Mouse (Mus musculus) adrenal gland, postnatal 36 days (tissue): ENCODE measurements around the gene Mad2l1. TPM values are rescaled to one million over a fixed set of nuclear protein-coding genes. Genes with fewer than 3 reads are reported as not detected.

ENCODE experiments used
- DNase-seq, 2 experiments: peaks; one replicate each; pipeline ENCODE4 v3.0.0; 2021; ENCODE audit warnings: mixed read lengths in 1 of 2
- long read RNA-seq, 2 experiments: library from polyadenylated mRNA; stranded (forward); transcript quantifications; one replicate each; pipeline ENCODE4 v2.0.0; 2021; ENCODE audit warnings: borderline sequencing depth in 2 of 2
- total RNA-seq, 2 experiments: library from RNA; stranded (reverse); gene quantifications; 2 replicates each; pipeline ENCODE4 v1.2.3; 2021

The Mad2l1 gene
- total RNA-seq = 1 to 10 TPM; 7.6 to 7.7 TPM
- long read RNA-seq, experiment 1, full-length matches to known transcripts = 2 of 2 reads
- long read RNA-seq, experiment 1, partial matches to known transcripts = 0 of 2 reads
- long read RNA-seq, experiment 1, other reads (novel, unspliced or antisense) = 0 of 2 reads
- long read RNA-seq, experiment 2 = 0 reads

DNA sequence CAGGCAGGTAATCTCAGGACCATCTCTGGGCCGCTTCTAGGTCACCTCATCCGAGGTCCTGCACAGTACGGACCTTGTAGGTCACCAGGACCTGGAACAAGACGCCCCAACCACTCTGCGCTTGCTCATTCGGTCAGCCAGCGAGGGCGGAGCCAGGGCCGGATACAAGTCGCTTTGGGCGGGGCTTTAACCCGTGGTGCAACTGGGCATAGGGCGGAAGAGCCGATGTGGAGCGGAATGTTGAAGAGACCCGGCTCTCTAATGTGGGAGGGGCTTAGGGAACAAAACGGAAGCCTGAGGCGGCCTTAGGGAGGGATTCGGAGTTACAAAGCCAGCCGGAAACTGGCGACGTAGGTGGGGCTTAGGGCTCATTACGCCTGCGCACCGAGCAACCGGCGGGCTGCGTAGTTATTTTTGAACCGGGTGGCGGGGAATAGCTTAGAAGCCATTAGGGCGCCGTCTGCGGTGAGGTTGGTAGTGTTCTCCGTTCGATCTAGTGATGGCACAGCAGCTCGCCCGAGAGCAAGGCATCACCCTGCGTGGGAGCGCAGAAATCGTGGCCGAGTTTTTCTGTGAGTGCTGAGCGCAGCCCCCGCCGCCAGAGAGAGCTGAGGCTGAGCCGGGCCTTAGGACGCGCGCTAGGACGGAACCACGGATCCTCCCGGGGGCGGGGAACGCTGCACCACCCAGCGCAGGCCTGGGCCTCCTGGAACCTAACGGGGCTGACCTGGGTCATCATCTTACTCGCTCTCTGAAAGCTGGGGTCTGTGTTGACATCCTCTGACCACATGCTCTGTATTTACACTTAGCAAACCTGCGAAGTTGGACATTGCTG, at the start of gene Mad2l1:
TSS of gene Mad2l1 (plus strand) at position 363 of the 835 bp plus-strand sequence.
- peak; percentile 99 for DNase-seq

DNA sequence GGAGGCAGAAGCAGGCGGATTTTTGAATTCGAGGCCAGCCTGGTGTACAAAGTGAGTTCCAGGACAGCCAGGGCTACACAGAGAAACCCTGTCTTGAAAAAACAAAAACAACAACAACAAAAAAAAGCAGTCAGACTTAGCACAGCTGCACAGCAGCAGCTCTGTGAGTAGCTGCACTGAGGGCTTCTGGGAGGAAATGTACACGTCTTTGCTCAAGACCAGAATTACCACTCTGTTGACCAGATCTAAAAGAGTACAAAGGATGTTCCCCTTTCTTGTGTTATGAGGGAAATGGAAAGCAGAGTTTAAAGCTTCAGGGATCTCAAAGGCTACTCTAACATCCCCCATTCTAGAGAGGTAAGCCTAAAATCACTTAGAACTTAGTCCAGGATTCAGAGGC, 41.5 kb upstream of the Mad2l1 start:
- DNase-seq = no peak

DNA sequence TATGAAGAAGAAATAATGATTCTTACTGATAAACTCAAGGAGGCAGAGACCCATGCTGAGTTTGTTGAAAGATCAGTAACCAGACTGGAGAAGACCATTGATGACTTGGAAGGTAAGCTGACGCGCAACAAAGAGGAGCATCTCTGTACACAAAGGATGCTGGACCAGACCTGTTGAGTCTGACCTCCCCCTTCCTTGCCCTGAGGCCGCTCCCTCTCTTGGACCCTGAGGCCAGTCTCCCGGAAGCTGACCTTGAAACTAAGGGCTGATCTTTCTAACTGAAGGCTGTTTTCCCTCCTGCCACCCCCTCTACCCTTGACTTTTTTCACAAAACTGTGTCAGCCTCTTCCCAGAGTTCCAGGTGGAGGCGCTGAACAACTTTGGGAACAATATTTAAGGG, 18.8 kb upstream of the Mad2l1 start:
- no peak for DNase-seq

DNA sequence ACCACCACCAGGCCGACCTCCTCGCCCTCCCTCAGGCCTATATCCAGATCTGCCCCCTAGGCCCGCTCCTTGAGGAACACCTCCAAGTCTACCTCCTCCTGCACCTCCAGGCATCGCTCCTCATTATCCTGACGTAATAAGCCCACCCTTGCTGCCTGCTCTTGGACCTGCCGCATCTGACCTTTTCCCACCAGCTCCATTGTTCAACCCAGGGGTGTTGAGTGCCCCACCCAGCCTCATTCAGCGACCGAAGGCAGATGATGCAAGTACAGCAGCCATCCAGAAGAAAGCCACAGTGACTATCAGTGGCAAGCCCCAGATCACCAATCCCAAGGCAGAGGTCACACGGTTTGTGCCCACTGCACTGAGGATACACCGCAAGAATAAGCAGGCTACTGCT, 6.8 kb upstream of the Mad2l1 start:
- no peak for DNase-seq

DNA sequence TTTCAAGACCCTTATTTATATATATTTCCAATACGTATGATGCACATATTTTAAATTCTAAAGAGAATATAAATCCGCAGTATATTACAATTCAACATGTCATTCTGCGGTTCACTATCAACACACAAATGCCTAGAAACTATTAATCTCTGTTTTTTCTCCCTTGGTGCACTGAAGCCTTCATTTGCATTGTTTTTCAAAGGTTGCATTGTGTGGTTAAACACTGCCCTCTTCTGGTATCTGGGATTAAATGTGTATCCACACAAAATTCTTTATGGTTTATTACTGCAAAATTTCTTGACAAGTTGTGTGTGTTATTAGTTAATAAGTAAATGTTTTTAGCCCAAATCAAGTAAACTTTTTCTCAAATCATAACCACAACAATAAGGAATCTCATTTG, 1.9 kb upstream of the Mad2l1 start:
- peak in 1 of 2 experiments; percentile 14 for DNase-seq

DNA sequence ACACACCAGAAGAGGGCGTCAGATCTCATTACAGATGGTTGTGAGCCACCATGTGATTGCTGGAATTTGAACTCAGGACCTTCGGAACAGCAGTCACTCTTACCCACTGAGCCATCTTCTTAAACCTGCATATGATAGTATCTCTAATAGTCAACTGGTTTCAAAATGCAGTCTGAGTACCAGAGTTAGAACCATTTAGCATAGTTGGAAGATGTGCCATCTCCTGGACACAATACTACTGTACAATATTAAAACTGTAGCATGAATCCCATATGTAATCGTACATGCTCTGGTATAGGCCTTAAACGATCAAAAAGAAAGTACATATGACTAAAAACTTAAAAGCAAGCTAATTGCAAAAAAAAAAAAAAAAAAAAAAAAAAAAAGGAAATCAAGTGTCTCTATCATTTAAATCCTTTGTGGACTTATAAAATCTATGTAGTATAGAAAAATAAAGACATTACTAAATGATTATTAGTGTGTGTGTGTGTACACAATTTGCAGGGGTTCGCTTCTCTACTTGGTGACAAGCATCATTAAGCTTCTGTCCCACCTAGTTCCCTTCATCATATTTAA, 736 bp upstream of the Mad2l1 start:
- no peak for DNase-seq

DNA sequence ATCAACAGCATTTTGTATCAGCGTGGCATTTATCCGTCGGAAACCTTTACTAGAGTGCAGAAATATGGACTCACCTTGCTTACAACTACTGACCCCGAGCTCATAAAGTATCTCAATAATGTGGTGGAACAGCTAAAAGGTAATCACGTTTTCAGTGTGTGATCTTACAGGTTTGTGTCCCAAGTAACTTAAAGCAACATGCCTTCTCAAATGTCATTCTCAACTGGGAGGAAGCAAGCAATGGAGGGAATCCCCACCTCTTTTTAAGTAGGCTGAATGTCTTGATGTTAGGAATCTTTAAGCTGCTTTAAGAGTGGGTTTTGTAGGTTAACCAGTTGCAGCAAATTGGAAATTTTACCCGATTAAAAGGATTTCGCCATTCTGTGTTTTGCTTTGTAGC, 776 bp downstream of the Mad2l1 start:
- no peak for DNase-seq

DNA sequence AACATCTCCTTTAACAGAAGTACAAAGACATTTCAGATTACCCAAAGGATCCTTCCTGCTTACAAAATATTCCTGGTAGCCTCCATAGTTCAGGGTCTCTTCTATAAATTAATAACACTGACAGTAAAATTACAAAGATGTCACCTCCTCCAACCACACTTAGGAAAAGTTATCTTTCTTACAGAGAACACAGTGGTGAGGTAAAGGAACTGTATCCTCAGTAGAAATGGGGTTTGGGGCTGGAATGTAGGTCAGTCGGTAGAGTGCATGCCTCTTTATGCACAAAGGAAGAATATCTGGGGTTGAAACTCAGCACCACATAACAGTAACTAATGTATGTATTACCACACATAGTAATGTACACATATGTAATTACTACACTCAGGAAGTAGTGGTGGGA, 24.8 kb downstream of the Mad2l1 start, which contains the start of gene Vmn1r32:
TSS of gene Vmn1r32 (minus strand) at position 101 of the 400 bp plus-strand sequence.
- no peak for DNase-seq

DNA sequence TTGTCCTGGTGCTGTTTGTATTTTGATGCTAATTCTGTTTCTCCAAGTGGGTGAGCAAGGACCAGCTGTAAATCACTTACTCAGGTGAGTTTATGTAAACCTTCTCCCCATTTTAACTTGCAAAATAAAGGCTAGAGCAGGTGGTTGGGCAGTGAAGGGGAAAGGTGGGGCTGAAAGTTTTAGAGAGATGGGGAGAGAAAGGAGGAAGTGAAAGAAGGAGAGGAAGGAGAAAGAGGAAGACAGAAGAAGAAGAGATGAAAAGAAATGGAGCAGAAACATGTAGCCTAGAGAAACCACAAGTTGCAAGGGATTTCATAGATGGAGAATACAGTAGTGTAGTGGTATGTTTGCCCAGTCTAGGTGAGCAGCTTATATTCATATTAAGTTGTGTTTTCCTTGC, 60.6 kb downstream of the Mad2l1 start:
- no peak for DNase-seq

Other genes starting within 250 kb of the Mad2l1 start
- gene Vmn1r32, start 24.7 kb downstream of the Mad2l1 start, total RNA-seq = not detected
- not detected for gene Vmn1r33, start 82.9 kb downstream of the Mad2l1 start, total RNA-seq
- gene Vmn1r34, start 108.5 kb downstream of the Mad2l1 start, total RNA-seq = not detected
- not detected for gene Vmn1r35, start 150.5 kb downstream of the Mad2l1 start, total RNA-seq
- gene Vmn1r36, start 183.8 kb downstream of the Mad2l1 start, total RNA-seq = not detected
- not detected for gene Vmn1r37, start 194.0 kb downstream of the Mad2l1 start, total RNA-seq
- gene Vmn1r38, start 247.2 kb downstream of the Mad2l1 start, total RNA-seq = not detected